Mouse (Mus musculus) olfactory bulb, adult 2 months (tissue): ENCODE measurements at regions not wholly inside any gene's neighbourhood (a gene's known extent, or its start where the extent isn't known, plus 50 kb on each side); places are given as distances from the start of the nearest gene placed in this dataset.
A peak's percentile ranks its signal among the peaks of the same experiment; 100 is the strongest.

Experiments used
- H3K27ac ChIP-seq: fragments of 200-500 bp; 2 replicates; pipeline ENCODE4 v1.5.1; 2012; ENCODE audit warnings: low read depth, low read length; ENCODE audit not compliant: insufficient read depth
- H3K4me1 ChIP-seq: fragments of 200-500 bp; 2 replicates; pipeline ENCODE4 v1.6.1; 2012; ENCODE audit warnings: low read length; ENCODE audit not compliant: control insufficient read depth, insufficient read depth
- H3K4me3 ChIP-seq: fragments of 200-500 bp; 2 replicates; pipeline ENCODE4 v1.5.1; 2012; ENCODE audit warnings: mild to moderate bottlenecking, low read depth, low read length, moderate library complexity; ENCODE audit not compliant: insufficient read depth
- CTCF ChIP-seq: fragments of 200-500 bp; IDR thresholded peaks from 2 replicates; pipeline ENCODE4 v1.5.1; 2012; ENCODE audit warnings: low read depth, mild to moderate bottlenecking, low read length, moderate library complexity; ENCODE audit not compliant: insufficient read depth
- POLR2A ChIP-seq: fragments of 200-500 bp; IDR thresholded peaks from 2 replicates; pipeline ENCODE4 v1.6.1; 2012; ENCODE audit warnings: mild to moderate bottlenecking, low read depth, low read length, moderate library complexity; ENCODE audit not compliant: insufficient read depth
- WGBS: fragments of 180-500 bp; shearing (Covaris S2); methylation state at CpG from one replicate; pipeline ENCODE4 v1.1.7; 2018; 5-methylcytosine and 5-hydroxymethylcytosine counted together

DNA sequence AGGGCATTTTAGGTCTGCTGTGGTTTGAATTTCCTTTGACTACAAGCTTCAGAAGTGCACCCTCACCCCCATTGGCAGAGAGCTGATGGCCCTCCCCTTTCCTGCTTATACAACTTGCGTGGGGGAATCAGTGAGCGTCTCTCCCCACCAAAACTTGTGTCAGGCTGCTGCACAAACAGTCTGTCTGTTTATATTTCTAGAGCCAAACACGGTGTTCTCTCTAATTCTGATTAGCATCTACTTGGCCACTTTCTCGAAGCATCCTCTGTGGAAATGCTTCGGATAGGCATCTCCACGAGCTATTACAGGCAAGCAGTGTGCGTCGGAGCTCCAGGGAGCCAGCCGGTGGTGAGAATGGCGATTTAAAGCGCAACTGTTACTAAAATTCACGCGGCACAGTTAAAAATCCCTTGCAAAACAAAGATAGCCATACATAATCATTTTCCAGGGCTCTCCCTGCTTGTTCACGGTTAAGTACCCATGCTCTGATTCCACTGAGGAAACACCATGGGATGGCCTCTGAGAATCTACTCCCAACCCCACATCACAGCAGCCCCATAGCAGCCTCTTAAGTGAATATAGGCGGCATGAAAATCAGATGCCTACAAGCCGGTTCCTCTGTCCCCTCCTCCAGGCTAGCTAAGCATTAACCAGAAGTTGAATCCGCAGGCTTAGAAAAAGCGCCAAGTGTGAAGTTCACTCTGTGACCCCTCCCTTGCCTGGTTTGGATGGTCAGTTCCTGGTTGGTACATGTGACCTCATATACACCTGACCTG, 273.7 kb upstream of the Sall1 start:
- peak overlapping the region; percentile 31 for H3K4me3 ChIP-seq
- peak overlapping the region; percentile 72 for H3K27ac ChIP-seq
- no peak for TF ChIP-seq CTCF
- TF ChIP-seq POLR2A = no peak
- 0 out of 2 replicates have a peak, but pooled peaks cover 2% of the 10 kb centered on the region for H3K4me1 ChIP-seq
- WGBS = 14% methylated on average over 18 of the region's 18 CpGs

GRCm38 (mm10) chr8:89316566-89317175, 272.7 kb upstream of the Sall1 start:
- no peak overlapping the region for H3K27ac ChIP-seq
- 0 out of 2 replicates have a peak, but pooled peaks cover 2% of the 10 kb centered on the region for H3K4me1 ChIP-seq
- 73% methylated on average over 12 of the region's 12 CpGs for WGBS
- no peak overlapping the region for H3K4me3 ChIP-seq
- TF ChIP-seq CTCF = no peak
- no peak for TF ChIP-seq POLR2A

DNA sequence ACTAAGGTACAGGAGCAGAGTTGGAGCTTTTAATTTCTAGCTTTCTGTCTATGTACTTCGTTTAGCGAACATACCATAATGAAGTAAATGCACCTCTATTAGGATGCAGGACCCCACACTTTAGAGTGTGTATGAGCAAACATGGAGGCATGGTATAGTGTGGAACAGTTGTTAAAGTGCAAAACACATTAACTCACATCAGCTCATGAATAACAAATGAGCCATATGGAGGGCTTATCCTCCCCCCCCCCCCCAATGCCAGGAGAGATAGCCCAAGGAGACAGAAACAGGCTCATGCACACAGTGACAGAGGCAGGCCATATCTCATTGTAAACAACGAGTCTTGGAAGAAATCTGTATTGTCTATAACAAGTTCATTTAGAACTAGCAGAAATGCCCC, 270.9 kb upstream of the Sall1 start:
- no peak overlapping the region for H3K27ac ChIP-seq
- no peak overlapping the region for H3K4me3 ChIP-seq
- no peak for TF ChIP-seq CTCF
- TF ChIP-seq POLR2A = no peak
- WGBS = 95% methylated on average over 3 of the region's 3 CpGs
- H3K4me1 ChIP-seq = 0 out of 2 replicates have a peak, but pooled peaks cover 2% of the 10 kb centered on the region

DNA sequence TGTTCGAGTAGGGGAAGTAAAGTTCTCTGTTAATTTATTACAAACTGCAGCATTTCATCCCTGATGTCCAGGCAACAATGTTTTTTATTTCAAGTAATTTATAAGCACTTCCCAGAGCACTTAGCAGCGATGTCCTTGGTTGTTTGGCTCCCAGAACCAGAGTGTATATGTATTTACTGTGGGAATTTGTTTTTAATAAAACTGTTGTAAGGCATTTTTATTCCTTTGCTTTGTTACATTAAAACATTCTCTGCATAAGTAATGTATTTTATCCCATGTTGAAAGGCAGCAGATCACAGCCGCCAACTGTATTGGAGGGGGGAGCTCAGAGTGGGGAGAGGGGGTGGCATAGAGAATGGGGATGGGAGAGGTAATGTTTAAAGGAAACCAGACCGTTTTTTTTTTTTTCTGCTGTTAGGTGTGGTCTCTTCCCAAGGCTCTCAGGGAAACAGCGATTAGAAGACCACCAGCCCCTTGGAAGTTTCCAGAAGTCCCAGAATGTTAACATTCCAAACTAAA, 266.8 kb upstream of the Sall1 start:
- 54% methylated on average over 5 of the region's 5 CpGs for WGBS
- no peak overlapping the region for H3K27ac ChIP-seq

DNA sequence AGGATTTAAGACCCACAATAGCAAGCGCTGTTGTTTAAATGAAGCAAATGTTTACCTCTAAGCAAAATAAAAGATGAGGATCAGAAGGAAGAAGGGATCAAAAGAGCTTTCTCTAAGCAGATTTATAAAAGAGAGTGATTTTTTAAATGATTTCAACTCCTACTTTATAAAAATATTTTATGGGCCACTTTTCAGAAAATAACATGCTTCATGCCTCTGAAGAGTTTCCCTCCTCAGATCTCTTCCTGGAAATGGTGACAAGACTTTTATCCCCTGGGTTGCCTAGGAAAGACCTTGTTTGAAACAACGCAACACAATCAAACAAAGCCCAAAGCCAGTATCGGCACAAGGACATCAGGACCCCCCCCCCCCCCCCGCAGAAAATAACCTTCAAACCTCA, 265.6 kb upstream of the Sall1 start:
- Histone ChIP-seq H3K4me3 (no peak overlapping the region), H3K27ac (no peak overlapping the region), H3K4me1 (no peaks in the 10 kb centered on the region)
- WGBS = 53% methylated on average over 4 of the region's 4 CpGs
- TF ChIP-seq CTCF (no peak), POLR2A (no peak)

More for the DNA sequence above, 266.8 kb upstream of the Sall1 start:
- TF ChIP-seq POLR2A (no peak), CTCF (no peak)
- H3K4me1 ChIP-seq = no peaks in the 10 kb centered on the region
- H3K4me3 ChIP-seq = no peak overlapping the region

GRCm38 (mm10) chr8:89308950-89309349, 265.0 kb upstream of the Sall1 start:
- 56% methylated on average over 5 of the region's 5 CpGs for WGBS
- no peak overlapping the region for H3K4me3 ChIP-seq
- no peak for TF ChIP-seq CTCF
- TF ChIP-seq POLR2A = no peak
- no peaks in the 10 kb centered on the region for H3K4me1 ChIP-seq
- H3K27ac ChIP-seq = no peak overlapping the region; the same call in 1 of the 2 replicates

- Histone ChIP-seq H3K27ac (no peak overlapping the region), H3K4me1 (no peaks in the 10 kb centered on the region), H3K4me3 (no peak overlapping the region)
- TF ChIP-seq CTCF = no peak
- no peak for TF ChIP-seq POLR2A
- 68% methylated on average over 8 of the region's 8 CpGs for WGBS
These were observed 264.6 kb upstream of the Sall1 start for GRCm38 (mm10) chr8:89308532-89308931.

DNA sequence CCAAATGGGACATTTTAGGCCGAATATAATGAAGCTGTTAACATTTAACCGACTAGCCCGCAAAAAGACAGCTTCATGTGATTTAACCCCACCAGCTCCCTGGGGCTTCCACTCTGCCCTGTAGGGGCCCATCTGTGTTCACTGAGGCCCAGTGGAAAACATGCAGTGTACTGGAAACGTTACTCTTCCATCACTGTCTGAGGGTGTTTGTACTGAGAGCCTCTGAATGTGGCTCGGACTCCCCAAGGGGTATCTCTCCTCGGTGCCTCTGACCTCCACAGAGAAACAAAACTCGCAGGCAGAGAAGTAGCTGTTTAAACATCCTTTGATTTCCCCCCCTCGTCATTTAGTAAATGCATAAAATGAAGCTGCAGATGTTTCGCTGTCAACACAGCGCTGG, 263.6 kb upstream of the Sall1 start:
- H3K27ac ChIP-seq = no peak overlapping the region
- H3K4me1 ChIP-seq = no peaks in the 10 kb centered on the region
- TF ChIP-seq CTCF = no peak
- H3K4me3 ChIP-seq = no peak overlapping the region
- WGBS = 69% methylated on average over 10 of the region's 10 CpGs

GRCm38 (mm10) chr8:89307085-89307484, 263.1 kb upstream of the Sall1 start:
- 85% methylated on average over 4 of the region's 4 CpGs for WGBS
- Histone ChIP-seq H3K4me1 (no peaks in the 10 kb centered on the region), H3K4me3 (no peak overlapping the region), H3K27ac (no peak overlapping the region)
- no peak for TF ChIP-seq POLR2A
- TF ChIP-seq CTCF = no peak
